Mouse (Mus musculus) natural killer cell, adult 2 months (primary cell): ENCODE measurements around the gene Gse1.

Experiments
- DNase-seq, 2 experiments: peaks; one replicate each; pipeline ENCODE4 v3.0.0; 2022; ENCODE audit warnings: low spot score in 2 of 2

Gse1 gene

GRCm38 (mm10) chr8:120550937-120551676 lies 322.9 kb downstream of the Gse1 start:
- no peak for DNase-seq

GRCm38 (mm10) chr8:120551677-120551980 lies 323.4 kb downstream of the Gse1 start:
- DNase-seq: no peak

- DNase-seq: no peak
Measured at GRCm38 (mm10) chr8:120552509-120552908, 324.3 kb downstream of the Gse1 start.

GRCm38 (mm10) chr8:120553441-120554123 lies 325.3 kb downstream of the Gse1 start:
- DNase-seq: no peak

GRCm38 (mm10) chr8:120554466-120555039 lies 326.3 kb downstream of the Gse1 start:
- DNase-seq: no peak

GRCm38 (mm10) chr8:120556198-120556892 lies 328.1 kb downstream of the Gse1 start:
- no peak for DNase-seq

GRCm38 (mm10) chr8:120557170-120557965 lies 329.1 kb downstream of the Gse1 start:
- no peak for DNase-seq

- DNase-seq: no peak
Measured at GRCm38 (mm10) chr8:120558162-120558561, 329.9 kb downstream of the Gse1 start.

GRCm38 (mm10) chr8:120559654-120560053 lies 331.4 kb downstream of the Gse1 start:
- DNase-seq: no peak

GRCm38 (mm10) chr8:120560535-120560934 lies 332.3 kb downstream of the Gse1 start:
- no peak for DNase-seq

GRCm38 (mm10) chr8:120561539-120562435 lies 333.5 kb downstream of the Gse1 start:
- DNase-seq: no peak

GRCm38 (mm10) chr8:120562680-120563347 lies 334.6 kb downstream of the Gse1 start:
- no peak for DNase-seq

- no peak for DNase-seq
Measured at GRCm38 (mm10) chr8:120563348-120563724, 335.1 kb downstream of the Gse1 start.

- DNase-seq: peak; percentile 72 to 82
Measured at GRCm38 (mm10) chr8:120563851-120564837, 335.9 kb downstream of the Gse1 start.

- DNase-seq: no peak
Measured at GRCm38 (mm10) chr8:120565151-120565711, 337.0 kb downstream of the Gse1 start.

- DNase-seq: no peak
Measured at GRCm38 (mm10) chr8:120566681-120567080, 338.4 kb downstream of the Gse1 start.

- DNase-seq: no peak
Measured at GRCm38 (mm10) chr8:120567731-120568130, 339.5 kb downstream of the Gse1 start.

GRCm38 (mm10) chr8:120568164-120568798 lies 340.0 kb downstream of the Gse1 start:
- DNase-seq: no peak
